Mouse (Mus musculus): Measurements from ENCODE around the gene Tmsb10. TPM values are rescaled to one million over a fixed set of nuclear protein-coding genes. Genes with fewer than 3 reads are reported as not detected.

Tmsb10 gene
- polyA plus RNA-seq, 1 experiment from 2014 or later, result 3,486 TPM

DNA sequence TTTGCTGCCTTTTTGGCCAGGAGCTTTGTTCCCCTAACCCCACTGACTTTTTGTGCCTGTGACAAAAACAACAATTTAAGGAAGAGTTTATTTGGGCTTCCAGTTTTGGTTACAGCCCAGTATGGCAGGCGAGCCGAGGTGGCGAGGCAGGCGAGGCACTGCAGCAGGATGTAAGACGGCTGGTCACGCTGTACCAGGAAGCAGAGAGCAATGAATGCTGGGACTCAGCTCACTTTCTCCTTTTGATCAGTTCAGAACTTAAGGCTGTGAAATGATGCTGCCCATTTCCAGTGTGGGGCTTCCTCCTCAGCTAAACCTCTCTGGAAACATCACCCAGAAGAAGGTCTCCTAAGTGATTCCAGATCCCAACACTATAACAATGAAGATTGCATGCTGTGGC lies 23.3 kb upstream of the Tmsb10 start:
- no peaks in the 10 kb centered on the region for H3K9me3 ChIP-seq (ENCODE audit: control insufficient read depth, low read length)
- no peaks in the 10 kb centered on the region for H3K27me3 ChIP-seq (ENCODE audit: control insufficient read depth, insufficient read depth, low read length)

DNA sequence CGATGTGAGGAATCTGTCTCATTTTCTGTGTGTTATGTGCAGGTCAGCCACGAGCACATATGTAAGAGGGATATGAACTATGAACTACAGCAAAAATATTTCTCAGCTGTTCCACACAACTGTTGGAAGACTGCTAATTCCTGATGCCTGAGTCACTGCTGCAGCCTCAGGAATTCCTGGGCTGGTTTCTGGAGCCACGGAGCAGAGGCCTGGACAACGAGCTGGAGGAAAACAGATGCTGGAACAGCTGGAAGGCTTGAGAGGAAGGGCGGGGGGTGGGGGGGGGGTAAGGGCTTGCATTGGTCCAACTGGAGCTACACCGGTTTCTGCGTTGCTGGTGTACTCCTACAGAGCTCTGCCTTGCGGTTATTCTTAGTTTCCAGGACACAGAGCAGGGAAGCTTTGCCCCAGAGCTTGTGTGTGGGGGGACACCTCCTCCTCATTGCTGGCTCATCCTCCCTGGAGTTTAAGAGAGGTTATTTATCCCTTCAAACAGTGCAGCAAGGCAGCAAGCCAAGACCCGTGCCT lies 22.6 kb upstream of the Tmsb10 start:
- Histone ChIP-seq H3K36me3 (ENCODE audit: control insufficient read depth, insufficient read depth, low read length) (no peaks in the 10 kb centered on the region), H3K4me3 (ENCODE audit: low read depth, low read length) (no peak overlapping the region), H3K9ac (ENCODE audit: low read length) (no peak overlapping the region), H3K4me1 (ENCODE audit: control insufficient read depth, insufficient read depth, low read length) (no peaks in the 10 kb centered on the region), H3K27ac (ENCODE audit: low read depth, low read length) (no peak overlapping the region), H3K9me3 (ENCODE audit: control insufficient read depth, low read length) (no peaks in the 10 kb centered on the region), H3K4me2 (no peak overlapping the region), H3K27me3 (ENCODE audit: control insufficient read depth, insufficient read depth, low read length) (no peaks in the 10 kb centered on the region)
- 45% methylated on average over 9 of the region's 9 CpGs for WGBS
- ATAC-seq (ENCODE audit: low FRiP score), result no peak
- DNase-seq (ENCODE audit: low spot score, missing footprints), result no peak

More for the DNA sequence above, 23.3 kb upstream of the Tmsb10 start:
- Histone ChIP-seq H3K4me2 (no peak overlapping the region), H3K36me3 (ENCODE audit: control insufficient read depth, insufficient read depth, low read length) (no peaks in the 10 kb centered on the region), H3K4me1 (ENCODE audit: control insufficient read depth, insufficient read depth, low read length) (no peaks in the 10 kb centered on the region), H3K4me3 (ENCODE audit: low read depth, low read length) (no peak overlapping the region), H3K9ac (ENCODE audit: low read length) (no peak overlapping the region), H3K27ac (ENCODE audit: low read depth, low read length) (no peak overlapping the region)
- ATAC-seq (ENCODE audit: low FRiP score) (no peak), DNase-seq (ENCODE audit: low spot score, missing footprints) (no peak)
- 69% methylated on average over 6 of the region's 6 CpGs for WGBS

DNA sequence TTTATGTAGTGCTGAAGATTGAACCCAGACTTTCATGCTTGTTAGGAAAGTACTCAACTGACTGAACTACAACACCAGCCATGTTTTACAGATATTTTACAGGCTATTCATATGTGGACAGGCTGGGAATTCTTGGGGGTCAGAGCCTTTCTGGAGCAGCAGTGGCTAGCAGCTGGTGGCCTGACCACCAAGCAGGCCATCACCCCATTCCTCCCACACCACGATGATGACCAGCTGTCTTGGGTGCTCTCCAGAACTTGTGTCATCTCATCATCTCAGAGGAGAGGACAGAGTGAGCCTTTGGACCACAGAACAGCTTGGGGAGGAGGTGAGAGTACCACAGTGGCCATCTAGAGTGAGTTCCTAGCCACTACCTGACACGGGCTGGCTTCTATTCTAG lies 18.3 kb upstream of the Tmsb10 start:
- H3K27me3 ChIP-seq (ENCODE audit: control insufficient read depth, insufficient read depth, low read length), result no peaks in the 10 kb centered on the region
- 96% methylated on average over 2 of the region's 2 CpGs for WGBS
- no peaks in the 10 kb centered on the region for H3K9me3 ChIP-seq (ENCODE audit: control insufficient read depth, low read length)
- ATAC-seq (ENCODE audit: low FRiP score) (no peak), DNase-seq (ENCODE audit: low spot score, missing footprints) (no peak)
- no peaks in the 10 kb centered on the region for H3K4me1 ChIP-seq (ENCODE audit: control insufficient read depth, insufficient read depth, low read length)
- H3K4me2 ChIP-seq, result no peak overlapping the region
- no peak overlapping the region for H3K9ac ChIP-seq (ENCODE audit: low read length)
- no peaks in the 10 kb centered on the region for H3K36me3 ChIP-seq (ENCODE audit: control insufficient read depth, insufficient read depth, low read length)
- no peak overlapping the region for H3K27ac ChIP-seq (ENCODE audit: low read depth, low read length)
- H3K4me3 ChIP-seq (ENCODE audit: low read depth, low read length), result no peak overlapping the region

DNA sequence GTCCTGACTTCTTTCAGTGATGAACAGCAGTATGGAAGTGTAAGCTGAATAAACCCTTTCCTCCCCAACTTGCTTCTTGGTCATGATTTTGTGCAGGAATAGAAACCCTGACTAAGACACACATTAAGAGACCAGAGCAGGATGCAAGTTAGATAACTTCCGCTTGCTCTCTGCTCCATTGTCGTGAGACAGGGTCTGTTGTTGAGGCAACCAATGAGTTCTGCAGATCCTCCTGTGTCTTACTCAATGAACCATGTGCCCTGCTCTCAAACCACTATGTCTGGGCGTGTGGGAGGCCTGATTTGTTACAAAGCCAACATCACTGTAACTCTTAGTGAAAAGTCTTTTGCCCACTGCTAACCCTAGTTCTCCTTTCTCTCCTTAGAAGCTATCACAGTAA lies 12.5 kb upstream of the Tmsb10 start:
- ATAC-seq (ENCODE audit: low FRiP score) (no peak), DNase-seq (ENCODE audit: low spot score, missing footprints) (no peak)
- Histone ChIP-seq H3K9me3 (ENCODE audit: control insufficient read depth, low read length) (no peaks in the 10 kb centered on the region), H3K36me3 (ENCODE audit: control insufficient read depth, insufficient read depth, low read length) (no peaks in the 10 kb centered on the region), H3K4me1 (ENCODE audit: control insufficient read depth, insufficient read depth, low read length) (no peaks in the 10 kb centered on the region), H3K4me2 (no peak overlapping the region), H3K27ac (ENCODE audit: low read depth, low read length) (no peak overlapping the region), H3K9ac (ENCODE audit: low read length) (no peak overlapping the region), H3K27me3 (ENCODE audit: control insufficient read depth, insufficient read depth, low read length) (no peaks in the 10 kb centered on the region), H3K4me3 (ENCODE audit: low read depth, low read length) (no peak overlapping the region)
- 69% methylated on average over 3 of the region's 3 CpGs for WGBS

- no peak overlapping the region for H3K4me3 ChIP-seq (ENCODE audit: low read depth, low read length)
- H3K4me2 ChIP-seq, result no peak overlapping the region
- no peak overlapping the region for H3K9ac ChIP-seq (ENCODE audit: low read length)
- H3K36me3 ChIP-seq (ENCODE audit: control insufficient read depth, insufficient read depth, low read length), result no peaks in the 10 kb centered on the region
- no peaks in the 10 kb centered on the region for H3K9me3 ChIP-seq (ENCODE audit: control insufficient read depth, low read length)
- no peaks in the 10 kb centered on the region for H3K27me3 ChIP-seq (ENCODE audit: control insufficient read depth, insufficient read depth, low read length)
- H3K4me1 ChIP-seq (ENCODE audit: control insufficient read depth, insufficient read depth, low read length), result no peaks in the 10 kb centered on the region
- 59% methylated on average over 3 of the region's 3 CpGs for WGBS
- no peak overlapping the region for H3K27ac ChIP-seq (ENCODE audit: low read depth, low read length)
- ATAC-seq (ENCODE audit: low FRiP score) (no peak), DNase-seq (ENCODE audit: low spot score, missing footprints) (no peak)
These were observed 11.2 kb upstream of the Tmsb10 start for GRCm38 (mm10) chr6:72969787-72970186.

DNA sequence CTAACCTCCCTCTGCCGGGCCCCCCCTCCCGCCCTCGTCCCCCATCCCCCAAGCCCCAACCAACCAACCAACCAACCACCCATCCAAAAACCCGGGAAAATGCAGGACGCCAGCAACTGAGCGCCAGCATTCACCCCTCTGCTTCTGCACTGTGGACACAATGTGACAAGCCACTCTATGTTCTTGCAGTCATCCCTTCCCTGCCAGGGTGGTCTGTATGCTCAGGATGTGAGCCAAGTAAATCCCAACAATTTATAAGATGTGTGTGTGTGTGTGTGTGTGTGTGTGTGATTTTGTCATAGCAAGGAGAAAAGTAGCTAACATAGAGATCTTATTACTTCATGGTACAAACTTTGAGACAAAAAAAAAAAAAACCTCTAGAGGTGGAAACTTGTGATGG lies 6.7 kb upstream of the Tmsb10 start:
- H3K27ac ChIP-seq (ENCODE audit: low read depth, low read length), result no peak overlapping the region
- H3K9ac ChIP-seq (ENCODE audit: low read length), result no peak overlapping the region
- H3K4me1 ChIP-seq (ENCODE audit: control insufficient read depth, insufficient read depth, low read length), result no peaks in the 10 kb centered on the region
- 93% methylated on average over 6 of the region's 6 CpGs for WGBS
- ATAC-seq (ENCODE audit: low FRiP score) (no peak), DNase-seq (ENCODE audit: low spot score, missing footprints) (no peak)
- H3K4me3 ChIP-seq (ENCODE audit: low read depth, low read length), result no peak overlapping the region
- H3K36me3 ChIP-seq (ENCODE audit: control insufficient read depth, insufficient read depth, low read length), result no peaks in the 10 kb centered on the region
- H3K27me3 ChIP-seq (ENCODE audit: control insufficient read depth, insufficient read depth, low read length), result no peaks in the 10 kb centered on the region
- H3K9me3 ChIP-seq (ENCODE audit: control insufficient read depth, low read length), result no peaks in the 10 kb centered on the region
- no peak overlapping the region for H3K4me2 ChIP-seq

GRCm38 (mm10) chr6:72962281-72962741 lies 3.8 kb upstream of the Tmsb10 start:
- ATAC-seq (ENCODE audit: low FRiP score), result no peak
- Histone ChIP-seq H3K27ac (ENCODE audit: low read depth, low read length) (no peak overlapping the region), H3K36me3 (ENCODE audit: control insufficient read depth, insufficient read depth, low read length) (no peaks in the 10 kb centered on the region), H3K4me3 (ENCODE audit: low read depth, low read length) (no peak overlapping the region), H3K9me3 (ENCODE audit: control insufficient read depth, low read length) (no peaks in the 10 kb centered on the region), H3K4me2 (no peak overlapping the region), H3K9ac (ENCODE audit: low read length) (no peak overlapping the region), H3K27me3 (ENCODE audit: control insufficient read depth, insufficient read depth, low read length) (no peaks in the 10 kb centered on the region), H3K4me1 (ENCODE audit: control insufficient read depth, insufficient read depth, low read length) (no peaks in the 10 kb centered on the region)
- DNase-seq (ENCODE audit: low spot score, missing footprints), result no peak
- 72% methylated on average over 7 of the region's 7 CpGs for WGBS

GRCm38 (mm10) chr6:72961603-72962002 lies 3.1 kb upstream of the Tmsb10 start:
- H3K36me3 ChIP-seq (ENCODE audit: control insufficient read depth, insufficient read depth, low read length), result no peaks in the 10 kb centered on the region
- H3K4me2 ChIP-seq, result no peak overlapping the region
- no peak for ATAC-seq (ENCODE audit: low FRiP score)
- no peak overlapping the region for H3K4me3 ChIP-seq (ENCODE audit: low read depth, low read length)
- peaks cover under 1% of the 10 kb centered on the region; the same call in 1 of the 2 replicates for H3K4me1 ChIP-seq (ENCODE audit: control insufficient read depth, insufficient read depth, low read length)
- H3K9ac ChIP-seq (ENCODE audit: low read length), result no peak overlapping the region
- H3K27ac ChIP-seq (ENCODE audit: low read depth, low read length), result no peak overlapping the region
- 88% methylated on average over 9 of the region's 9 CpGs for whole genome bisulfite sequencing
- H3K9me3 ChIP-seq (ENCODE audit: control insufficient read depth, low read length), result no peaks in the 10 kb centered on the region
- H3K27me3 ChIP-seq (ENCODE audit: control insufficient read depth, insufficient read depth, low read length), result no peaks in the 10 kb centered on the region
- no peak for DNase-seq (ENCODE audit: low spot score, missing footprints)

- H3K27me3 ChIP-seq (ENCODE audit: control insufficient read depth, insufficient read depth, low read length), result no peaks in the 10 kb centered on the region
- no peak overlapping the region for H3K9ac ChIP-seq (ENCODE audit: low read length)
- H3K4me1 ChIP-seq (ENCODE audit: control insufficient read depth, insufficient read depth, low read length), result peaks cover 9% of the 10 kb centered on the region; the same call in 1 of the 2 replicates
- no peak overlapping the region for H3K27ac ChIP-seq (ENCODE audit: low read depth, low read length)
- ATAC-seq (ENCODE audit: low FRiP score) (no peak), DNase-seq (ENCODE audit: low spot score, missing footprints) (no peak)
- H3K4me3 ChIP-seq (ENCODE audit: low read depth, low read length), result no peak overlapping the region
- WGBS, result 84% methylated on average over 5 of the region's 5 CpGs
- no peak overlapping the region for H3K4me2 ChIP-seq
- H3K9me3 ChIP-seq (ENCODE audit: control insufficient read depth, low read length), result no peaks in the 10 kb centered on the region
- H3K36me3 ChIP-seq (ENCODE audit: control insufficient read depth, insufficient read depth, low read length), result no peaks in the 10 kb centered on the region
These were observed 2.1 kb upstream of the Tmsb10 start for GRCm38 (mm10) chr6:72960675-72961074.
